Mouse (Mus musculus): ENCODE data around the gene Dock8.

GRCm38 (mm10) chr19:25149788-25150187, 150.5 kb downstream of the Dock8 start:
- TF ChIP-seq ELF1 (IDR thresholded peaks at IDR 0.05; ENCODE audit: low read depth, low read length) (no peak), EP300 (IDR thresholded peaks at IDR 0.05; ENCODE audit: low read length) (no peak), CTCF (conservative IDR thresholded peaks at IDR 0.05 in 1 of 2, IDR thresholded peaks at IDR 0.05 in 1 of 2; ENCODE audit: low read depth in 2 of 2, low read length in 2 of 2) (no peak), ZNF384 (IDR thresholded peaks at IDR 0.05; ENCODE audit: low read depth, low read length) (no peak), E2F4 (IDR thresholded peaks at IDR 0.05; ENCODE audit: insufficient replicate concordance, low read depth, low read length) (no peak)
